Mouse (Mus musculus) hindbrain, embryonic 13.5 days (tissue): ENCODE measurements at regions not wholly inside any gene's neighbourhood (a gene's known extent, or its start where the extent isn't known, plus 50 kb on each side); places are given as distances from the start of the nearest gene placed in this dataset.

Experiments
- ATAC-seq: fragments of 200-750 bp; cut with Nextera tagmentation; 2 replicates; pipeline ENCODE4 v1.8.0; 2017; ENCODE audit warnings: moderate TSS enrichment; ENCODE audit not compliant: low FRiP score
- H3K27ac ChIP-seq: fragments of 300-500 bp; sonication (generic); 2 replicates; pipeline ENCODE4 v1.5.1; 2015; ENCODE audit warnings: inconsistent platforms, mild to moderate bottlenecking, moderate library complexity
- H3K27me3 ChIP-seq: fragments of 300-500 bp; sonication (generic); 2 replicates; pipeline ENCODE4 v1.6.1; 2015; ENCODE audit warnings: mild to moderate bottlenecking, inconsistent platforms
- H3K36me3 ChIP-seq: fragments of 300-500 bp; sonication (generic); 2 replicates; pipeline ENCODE4 v1.6.1; 2015; ENCODE audit warnings: mild to moderate bottlenecking, inconsistent platforms
- H3K4me1 ChIP-seq: fragments of 300-500 bp; sonication (generic); replicated peaks from 2 replicates; pipeline ENCODE4 v1.6.1; 2015; ENCODE audit warnings: inconsistent platforms
- H3K4me2 ChIP-seq: fragments of 300-500 bp; sonication (generic); 2 replicates; pipeline ENCODE4 v1.6.1; 2015; ENCODE audit warnings: inconsistent platforms, mild to moderate bottlenecking, moderate library complexity
- H3K4me3 ChIP-seq: fragments of 300-500 bp; sonication (generic); 2 replicates; pipeline ENCODE4 v1.5.1; 2015; ENCODE audit warnings: mild to moderate bottlenecking, inconsistent platforms
- H3K9ac ChIP-seq: fragments of 300-500 bp; sonication (generic); 2 replicates; pipeline ENCODE4 v1.6.1; 2015; ENCODE audit warnings: mild to moderate bottlenecking, inconsistent platforms
- H3K9me3 ChIP-seq: fragments of 300-500 bp; sonication (generic); 2 replicates; pipeline ENCODE4 v1.6.1; 2016; ENCODE audit warnings: inconsistent platforms
- WGBS: fragments of 180-500 bp; shearing (Covaris S2); methylation state at CpG from one replicate; pipeline ENCODE4 v1.1.7; 2015; 5-methylcytosine and 5-hydroxymethylcytosine counted together

GRCm38 (mm10) chr5:104728399-104728798 is 131.5 kb downstream of the Zfp951 start:
- H3K27me3 ChIP-seq, result no peaks in the 10 kb centered on the region
- H3K4me3 ChIP-seq, result no peak overlapping the region
- H3K4me1 ChIP-seq, result no peaks in the 10 kb centered on the region
- H3K4me2 ChIP-seq, result no peak overlapping the region
- peaks cover 17% of the 10 kb centered on the region for H3K9me3 ChIP-seq
- no peak for ATAC-seq
- H3K27ac ChIP-seq, result no peak overlapping the region
- H3K9ac ChIP-seq, result no peak overlapping the region
- H3K36me3 ChIP-seq, result no peaks in the 10 kb centered on the region

GRCm38 (mm10) chr5:104722601-104723000 is 137.3 kb downstream of the Zfp951 start:
- H3K4me1 ChIP-seq, result no peaks in the 10 kb centered on the region
- H3K36me3 ChIP-seq, result no peaks in the 10 kb centered on the region
- H3K4me3 ChIP-seq, result no peak overlapping the region
- H3K4me2 ChIP-seq, result no peak overlapping the region
- H3K9me3 ChIP-seq, result peaks cover 37% of the 10 kb centered on the region
- H3K9ac ChIP-seq, result no peak overlapping the region
- no peaks in the 10 kb centered on the region for H3K27me3 ChIP-seq
- WGBS, result 93% methylated on average over 5 of the region's 5 CpGs
- ATAC-seq, result no peak
- no peak overlapping the region for H3K27ac ChIP-seq

- Histone ChIP-seq H3K4me1 (no peaks in the 10 kb centered on the region), H3K9ac (no peak overlapping the region), H3K4me3 (no peak overlapping the region), H3K36me3 (no peaks in the 10 kb centered on the region), H3K4me2 (no peak overlapping the region), H3K9me3 (peaks cover 55% of the 10 kb centered on the region), H3K27me3 (no peaks in the 10 kb centered on the region), H3K27ac (no peak overlapping the region)
- 83% methylated on average over 11 of the region's 11 CpGs for WGBS
- ATAC-seq, result no peak
Observed at GRCm38 (mm10) chr5:104716956-104717355, 142.9 kb downstream of the Zfp951 start.
